Mouse (Mus musculus) thymus, postnatal 10 days (tissue): Measurements from ENCODE around the gene Plxnb2.
A peak's percentile ranks its signal among the peaks of the same experiment; 100 is the strongest.

Experiments used
- DNase-seq, 2 experiments: peaks; one replicate each; pipeline ENCODE4 v3.0.0; 2021; ENCODE audit warnings: low spot score in 2 of 2

Plxnb2 gene

DNA sequence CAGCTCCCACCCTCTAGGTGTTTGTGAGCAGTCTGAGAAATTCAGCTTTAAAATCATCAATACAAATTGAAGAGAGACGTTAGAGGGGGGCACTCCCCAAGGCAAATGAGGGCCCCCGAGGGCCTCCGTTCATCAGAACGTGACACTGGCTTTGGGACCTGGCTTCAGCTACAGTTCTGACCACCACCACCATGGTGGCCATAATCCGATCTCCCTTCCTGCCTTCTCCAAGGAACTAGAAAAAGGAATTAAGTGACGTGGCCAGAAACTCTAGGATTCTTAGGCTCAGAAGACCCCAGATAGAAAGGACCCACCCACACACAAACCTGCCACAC lies 991 bp downstream of the Plxnb2 start:
- no peak for DNase-seq

DNA sequence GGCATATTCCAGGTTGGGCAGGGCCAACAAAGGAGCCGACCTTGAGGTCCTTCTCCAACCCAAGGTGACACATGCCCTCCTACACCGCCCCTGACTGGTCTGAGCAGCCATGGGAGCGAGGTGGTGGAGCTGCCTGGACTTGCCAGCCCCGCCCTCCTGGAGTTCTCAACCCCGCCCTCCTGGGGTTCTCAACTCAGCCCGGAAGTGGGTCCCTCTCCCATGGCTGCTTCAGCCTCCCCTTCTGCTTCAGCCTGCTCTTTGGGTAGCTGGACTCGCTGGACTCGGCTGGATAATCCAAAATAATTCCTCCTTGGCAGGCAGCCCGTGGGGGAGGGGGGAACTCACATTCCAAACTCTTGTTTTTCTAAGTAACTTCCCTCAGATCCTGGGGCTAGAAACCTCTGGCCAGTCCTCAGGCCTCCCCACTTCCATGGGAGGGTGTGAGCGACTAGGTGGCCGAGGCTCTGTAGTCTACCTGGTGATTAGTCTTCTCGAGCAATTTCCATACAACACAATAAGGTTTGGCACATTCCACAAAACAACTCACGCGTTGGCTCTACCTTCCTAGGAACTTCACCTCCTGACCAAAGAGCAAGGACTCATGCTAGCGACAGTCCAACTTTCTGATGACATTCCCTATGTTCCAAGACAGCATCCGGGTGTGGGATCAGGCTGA lies 1.5 kb downstream of the Plxnb2 start:
- DNase-seq = peak in 1 of 2 experiments; percentile 12

DNA sequence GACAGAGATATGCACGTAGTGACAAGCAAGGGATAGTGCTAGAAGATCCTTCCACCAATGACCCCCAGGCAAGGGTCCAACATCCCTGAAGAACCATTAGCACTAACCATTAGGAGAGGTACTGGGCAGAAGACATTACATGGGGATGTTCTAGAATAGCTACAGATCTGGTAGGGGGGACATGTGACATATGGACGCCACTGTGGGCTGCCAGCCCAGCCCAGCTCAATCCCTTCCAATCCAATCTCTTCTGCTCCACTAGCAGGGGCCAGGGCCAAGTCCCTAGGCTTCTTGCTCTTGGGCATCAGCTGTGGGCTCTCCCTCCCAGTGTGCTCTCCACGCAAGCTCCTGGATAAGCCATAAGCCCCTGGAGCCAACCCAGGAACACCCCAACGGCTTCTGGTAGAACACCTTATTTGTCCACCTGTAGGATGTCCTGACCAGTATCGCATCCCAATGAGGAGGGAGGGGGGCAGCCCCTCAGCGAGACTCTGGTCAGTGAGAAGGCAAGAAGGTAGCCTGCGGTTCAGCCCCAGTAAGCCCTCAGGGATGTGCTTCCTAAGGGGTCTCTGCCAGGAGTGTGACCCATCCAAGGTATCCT lies 2.2 kb downstream of the Plxnb2 start:
- no peak for DNase-seq

DNA sequence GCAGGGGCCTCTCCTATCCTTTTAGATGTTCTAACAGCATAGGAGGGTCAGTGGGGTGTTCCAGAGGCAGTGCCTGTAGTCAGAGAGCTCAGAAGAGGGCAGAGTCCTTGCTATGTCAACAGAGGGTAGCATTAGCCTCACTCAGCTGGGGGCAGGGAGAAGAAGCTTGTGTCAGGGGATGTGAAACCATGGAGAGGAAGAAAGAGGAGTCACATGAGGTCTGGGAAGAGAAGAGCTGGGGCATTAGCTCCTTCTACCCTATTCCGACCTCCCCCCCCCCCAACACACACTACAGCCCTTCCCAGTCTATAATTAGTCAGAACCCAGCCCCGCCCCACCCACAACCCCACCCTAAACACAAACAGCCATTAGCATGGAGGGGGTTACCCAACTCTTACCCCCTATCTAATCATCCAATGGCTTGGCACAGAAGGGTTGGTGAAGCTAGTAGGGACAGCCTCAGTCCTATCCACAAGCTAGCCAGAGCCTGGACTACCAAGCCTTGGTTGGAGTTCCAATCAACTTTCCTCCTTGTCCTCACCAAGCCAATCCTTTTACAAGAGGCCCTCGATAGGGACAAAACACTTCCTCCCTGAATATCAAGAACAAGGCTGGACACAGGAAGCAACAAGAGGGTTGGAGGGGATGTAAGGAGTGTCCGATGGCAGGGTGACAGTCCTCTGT lies 2.9 kb downstream of the Plxnb2 start:
- no peak for DNase-seq

DNA sequence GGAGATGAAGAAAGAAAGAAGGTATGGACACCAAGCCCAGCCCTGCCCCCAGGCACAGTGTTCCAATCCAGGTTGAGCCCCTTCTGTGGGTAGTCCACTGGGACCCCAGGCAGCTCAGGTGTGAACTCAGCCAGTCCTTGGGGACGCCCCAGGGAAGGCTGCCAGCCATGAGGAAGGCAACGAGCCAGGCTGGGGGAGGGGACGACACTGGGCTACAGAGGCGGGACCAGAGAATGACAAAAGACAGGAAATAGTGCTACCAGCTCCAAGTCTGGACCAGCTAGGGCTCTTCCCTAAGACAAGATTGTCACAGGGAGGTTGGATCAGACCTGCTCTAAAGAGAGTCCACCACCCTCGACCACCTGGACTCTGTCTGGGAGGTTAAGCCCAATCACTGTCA lies 3.5 kb downstream of the Plxnb2 start:
- DNase-seq = no peak

DNA sequence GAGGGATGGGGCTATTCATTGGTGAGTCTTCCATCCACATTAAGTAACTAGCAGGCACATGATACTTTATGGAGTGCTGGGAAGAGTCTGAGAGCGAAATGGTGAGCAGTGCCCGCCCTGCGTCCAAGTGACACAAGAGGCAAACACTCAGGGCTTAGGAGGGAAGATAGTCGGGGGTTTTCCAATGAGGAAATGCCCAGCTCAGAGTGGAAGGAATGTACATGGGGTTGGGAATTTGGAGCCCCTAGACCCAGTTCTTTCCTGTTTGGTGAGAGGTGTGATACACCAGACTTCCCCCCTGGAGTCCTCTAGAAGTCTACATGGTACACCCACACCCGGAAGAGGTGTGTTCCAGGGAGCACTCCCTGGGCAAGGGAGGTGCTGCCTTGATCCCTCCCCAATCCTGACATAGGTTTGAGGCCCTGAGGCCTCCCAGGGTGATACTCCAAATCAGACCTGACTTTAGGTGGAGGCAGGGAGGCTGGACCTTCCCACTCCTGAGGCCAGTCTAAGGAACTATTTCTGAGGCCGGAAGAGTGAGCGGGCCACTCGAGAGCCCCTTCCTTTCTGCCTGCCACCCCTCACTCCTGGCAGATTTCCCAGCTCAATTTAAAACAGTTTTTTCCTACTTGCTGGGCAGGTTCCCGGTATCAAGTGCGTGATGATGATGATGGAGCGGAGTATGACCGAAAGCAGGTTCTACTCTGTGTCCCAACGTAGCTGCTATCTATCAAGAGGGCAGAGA lies 5.0 kb downstream of the Plxnb2 start:
- no peak for DNase-seq

DNA sequence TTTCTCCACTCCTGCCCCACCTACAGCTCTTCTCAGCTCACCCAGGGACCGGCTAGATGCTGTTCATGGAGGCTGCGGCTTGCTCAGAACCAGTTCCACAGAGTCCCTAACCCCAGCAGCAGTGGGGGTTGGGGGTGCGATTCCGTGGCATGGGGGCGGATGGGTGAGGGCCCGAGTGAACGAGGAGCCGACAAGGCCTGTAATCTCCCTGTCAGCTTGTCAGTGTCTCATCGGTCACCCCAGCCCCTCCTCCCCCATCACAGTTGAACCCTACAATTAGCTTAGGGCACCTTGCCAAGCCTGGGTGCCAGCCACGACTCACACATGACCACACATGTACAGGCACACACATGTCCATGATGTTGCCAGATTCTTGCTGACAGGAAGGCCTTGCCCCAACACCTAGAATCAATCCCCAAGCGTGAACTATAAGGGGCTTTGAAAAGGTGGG lies 5.7 kb downstream of the Plxnb2 start:
- DNase-seq = no peak

DNA sequence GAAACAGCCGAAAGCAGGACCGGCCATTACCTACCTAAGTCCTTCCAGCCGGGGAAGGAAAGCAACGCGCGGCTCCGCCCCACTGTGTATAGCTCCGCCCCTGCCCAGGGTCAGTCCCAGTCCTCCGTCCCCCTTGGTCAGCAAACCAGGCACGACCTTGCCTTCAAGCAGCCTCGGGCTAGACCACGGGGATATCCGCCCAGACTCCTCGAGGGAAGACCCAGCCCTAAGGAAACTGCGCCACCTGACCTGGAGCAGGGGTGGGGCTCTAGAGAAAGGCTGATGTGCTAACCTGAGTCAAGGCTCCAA lies 6.7 kb downstream of the Plxnb2 start:
- DNase-seq = no peak

DNA sequence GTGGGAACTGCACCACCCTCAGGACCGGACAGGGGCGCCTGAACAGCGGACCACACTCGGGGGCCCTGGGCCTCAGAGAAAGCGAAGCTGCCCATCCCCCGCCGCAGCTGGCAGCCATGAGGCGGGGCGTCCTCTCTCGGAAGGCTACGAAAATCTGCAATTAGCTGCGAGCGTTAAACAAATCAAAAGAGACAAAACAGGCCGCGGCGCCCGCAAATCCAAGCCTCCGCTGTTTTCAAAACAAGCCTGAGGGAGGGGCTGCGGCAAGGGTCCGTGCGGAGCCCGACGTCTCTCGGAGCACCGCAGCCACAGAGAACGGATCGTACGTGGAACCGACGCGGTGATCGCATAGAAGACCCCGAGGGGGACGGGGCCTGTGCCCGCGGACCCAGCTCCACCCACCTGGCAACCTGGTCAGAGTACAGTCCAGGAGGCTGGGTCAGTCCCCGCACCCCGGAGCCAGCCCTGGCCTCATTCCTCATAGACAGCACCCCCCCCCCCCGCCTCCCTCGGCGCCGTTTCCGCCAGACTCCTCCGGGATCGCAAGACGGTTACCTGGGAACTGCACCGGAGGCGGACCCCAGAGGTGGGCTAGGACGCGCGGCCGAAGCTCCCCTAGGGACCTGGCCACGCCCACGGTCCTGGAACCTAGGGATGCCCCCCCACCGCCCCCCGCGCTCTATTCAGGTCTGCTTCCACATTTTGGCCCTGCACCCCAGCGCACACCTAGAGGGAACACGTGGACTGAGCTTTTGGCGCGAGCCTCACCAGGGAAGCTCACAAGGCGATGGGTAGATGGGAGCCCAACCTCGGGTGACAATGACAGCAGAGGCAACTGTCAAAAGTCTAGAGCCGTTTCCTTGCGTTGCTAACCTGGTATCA lies 7.3 kb downstream of the Plxnb2 start:
- DNase-seq = no peak

DNA sequence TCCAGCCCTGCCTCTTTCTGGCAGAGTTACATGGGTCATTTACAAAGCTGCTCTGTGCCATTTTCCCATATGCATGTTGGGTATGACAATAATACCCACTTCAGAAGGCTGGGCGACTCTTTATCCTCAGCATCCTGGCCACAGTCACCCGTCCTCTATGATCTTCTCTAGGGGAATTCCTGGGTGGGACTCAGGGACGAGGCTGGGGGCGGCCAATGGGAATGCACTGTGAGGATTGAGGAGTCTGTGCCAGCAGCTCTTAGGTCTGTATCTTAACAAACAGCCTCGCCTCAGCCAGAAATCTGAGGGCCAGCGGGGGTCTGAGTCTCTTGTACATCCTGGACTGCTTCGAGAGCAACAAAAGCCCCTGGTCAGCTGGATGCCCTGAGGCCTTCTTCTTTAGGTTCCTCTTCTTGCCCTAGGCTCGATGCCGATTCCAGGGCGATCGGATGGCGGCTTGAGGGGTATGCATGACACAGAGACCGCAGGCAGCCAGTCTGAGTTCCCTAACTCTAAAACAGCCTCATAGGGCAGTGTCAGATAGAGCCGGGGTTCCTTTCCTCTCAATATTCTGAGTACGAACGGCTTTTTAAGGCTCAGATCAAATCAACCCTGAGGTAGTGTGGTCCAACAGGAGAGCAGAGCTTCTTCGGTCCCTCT lies 8.2 kb downstream of the Plxnb2 start:
- no peak for DNase-seq

DNA sequence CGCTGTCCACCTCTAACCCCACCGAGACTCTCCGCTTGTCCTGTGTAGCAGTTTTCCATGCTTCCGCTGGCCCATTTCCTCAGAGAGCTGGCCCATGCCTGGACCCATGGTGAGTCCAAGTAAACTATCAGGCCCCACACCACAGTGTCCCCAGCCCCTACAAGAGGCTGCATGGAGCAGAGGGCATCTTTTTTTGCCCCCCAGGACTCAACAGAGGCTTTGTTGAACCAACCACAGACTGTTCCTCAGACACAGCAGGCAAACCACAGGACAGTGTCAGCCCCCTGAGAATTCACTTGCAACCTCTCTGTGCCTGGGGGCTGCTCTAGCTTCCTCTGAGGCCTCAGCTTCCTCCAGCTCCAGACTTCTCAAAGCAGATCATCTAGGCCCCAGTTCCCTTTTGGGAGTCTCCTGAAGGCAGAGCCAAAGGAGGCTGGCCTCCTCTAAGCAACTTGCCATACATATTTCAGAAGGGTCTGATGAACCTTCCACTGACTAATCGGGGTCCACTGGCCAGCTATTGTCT lies 9.0 kb downstream of the Plxnb2 start:
- no peak for DNase-seq

DNA sequence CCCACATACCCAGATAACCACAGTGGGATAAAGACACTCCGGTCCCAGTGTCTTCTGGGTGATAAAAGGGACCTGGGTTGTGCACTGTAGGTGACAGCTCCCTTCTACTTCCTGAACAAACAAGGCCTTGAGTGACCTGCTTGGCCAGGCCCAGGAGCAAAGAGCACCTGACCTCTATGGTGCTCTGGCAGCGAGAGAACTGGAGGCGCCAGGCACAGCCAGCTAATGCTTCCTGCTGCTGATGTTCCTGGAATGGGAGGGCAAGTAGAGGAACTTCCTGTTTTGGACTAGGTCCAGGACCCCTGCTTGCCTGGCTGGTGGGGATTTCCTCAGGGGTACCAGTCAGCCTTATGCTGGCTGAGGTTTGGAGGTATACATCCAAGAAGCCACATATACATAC lies 10.5 kb downstream of the Plxnb2 start:
- no peak for DNase-seq

DNA sequence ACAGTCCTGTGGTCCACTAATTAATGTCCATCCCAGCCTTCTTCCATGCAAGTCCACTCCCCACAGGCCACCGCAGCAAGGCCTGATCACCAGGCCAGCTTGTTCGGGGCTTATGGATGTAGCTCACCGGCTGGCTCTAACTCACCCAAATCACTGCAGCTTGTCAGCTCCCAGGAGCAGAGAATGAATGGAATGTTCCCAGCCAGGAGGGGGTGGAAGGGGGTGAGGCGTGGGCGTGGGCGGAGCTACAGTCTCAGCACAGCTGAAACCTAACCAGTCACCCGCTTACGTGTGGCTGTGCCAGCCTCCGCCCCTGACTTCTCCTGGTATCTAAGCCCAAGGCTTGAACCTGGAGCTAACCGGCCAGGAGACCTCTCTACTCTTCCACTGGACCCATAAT lies 11.2 kb downstream of the Plxnb2 start:
- DNase-seq = no peak

DNA sequence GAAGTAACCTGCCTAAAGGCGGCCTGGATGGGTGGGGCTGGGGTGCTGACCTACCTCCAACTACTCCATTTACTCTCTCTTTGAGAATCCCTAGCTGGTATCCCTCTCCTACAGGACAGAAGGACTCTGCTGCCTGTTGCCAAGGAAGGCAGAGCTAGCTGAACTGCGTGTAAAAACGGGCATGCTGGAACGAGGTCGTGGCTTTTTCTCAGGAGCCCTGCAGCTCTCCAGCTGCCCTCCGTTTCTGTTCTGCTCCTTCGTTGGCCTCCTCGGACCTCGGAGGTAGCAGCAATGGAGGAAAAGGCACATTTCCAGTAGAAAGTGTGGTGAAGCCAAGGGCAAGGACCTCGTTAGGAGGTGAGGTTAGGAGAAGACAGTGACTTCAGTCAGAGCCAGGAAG lies 11.7 kb downstream of the Plxnb2 start:
- no peak for DNase-seq

DNA sequence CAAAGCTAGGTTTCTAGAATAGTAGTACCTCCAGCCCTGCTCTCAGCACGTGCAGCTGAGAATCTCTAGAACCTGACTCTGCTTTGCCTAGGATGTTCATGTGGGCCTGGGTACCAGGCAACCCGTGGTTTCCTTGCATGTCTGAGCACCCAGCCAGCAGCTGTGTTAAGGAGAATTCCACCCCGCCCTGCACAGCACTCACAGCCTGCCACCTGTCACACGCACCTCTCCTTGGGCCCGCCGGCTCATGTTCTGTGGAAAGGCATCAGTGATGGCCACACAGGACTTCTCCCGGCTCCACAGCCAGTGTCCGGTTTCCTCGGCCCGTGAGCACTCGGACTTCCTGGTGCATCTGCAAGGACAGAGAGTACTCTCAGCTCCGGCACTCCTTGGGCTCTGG lies 15.1 kb downstream of the Plxnb2 start:
- no peak for DNase-seq

DNA sequence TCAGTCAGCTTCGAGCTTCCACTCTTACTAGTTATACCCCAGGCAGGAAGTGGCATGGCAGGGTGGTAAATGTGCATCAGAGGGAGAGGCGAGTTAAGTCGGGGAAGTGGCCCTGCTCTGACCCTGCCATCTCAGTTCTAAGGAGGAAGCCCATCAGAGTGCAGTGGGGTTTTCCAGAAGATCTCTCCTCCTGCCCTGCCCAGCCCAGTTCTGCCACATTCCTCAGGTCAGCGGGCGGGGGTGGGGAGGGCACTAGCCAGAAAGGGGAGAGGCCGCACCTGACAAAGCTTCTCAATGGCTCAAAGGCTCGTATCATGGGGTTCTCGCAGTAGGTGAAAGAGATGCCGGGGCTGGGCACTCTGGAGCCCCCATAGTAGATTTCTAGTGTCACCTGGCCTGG lies 19.2 kb downstream of the Plxnb2 start:
- DNase-seq = no peak

DNA sequence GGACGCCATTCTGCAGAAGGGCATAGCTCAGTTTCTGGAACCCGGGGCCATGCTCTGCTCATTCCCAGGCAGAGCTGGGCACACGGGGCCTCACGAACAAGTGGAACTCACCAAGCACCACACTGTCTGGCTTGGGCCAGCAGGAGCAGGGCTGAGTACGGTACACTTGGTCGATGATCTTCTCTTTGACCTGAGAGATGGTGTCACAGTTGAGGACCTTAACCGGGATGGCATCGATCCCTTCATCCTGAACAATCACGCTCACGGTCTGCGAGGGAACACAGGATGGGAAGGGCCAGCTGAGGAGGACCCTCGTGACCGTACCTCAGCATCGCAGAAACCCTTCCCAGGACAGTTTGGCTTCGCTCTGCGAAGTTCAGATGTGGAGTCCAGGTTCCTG lies 22.1 kb downstream of the Plxnb2 start:
- no peak for DNase-seq

DNA sequence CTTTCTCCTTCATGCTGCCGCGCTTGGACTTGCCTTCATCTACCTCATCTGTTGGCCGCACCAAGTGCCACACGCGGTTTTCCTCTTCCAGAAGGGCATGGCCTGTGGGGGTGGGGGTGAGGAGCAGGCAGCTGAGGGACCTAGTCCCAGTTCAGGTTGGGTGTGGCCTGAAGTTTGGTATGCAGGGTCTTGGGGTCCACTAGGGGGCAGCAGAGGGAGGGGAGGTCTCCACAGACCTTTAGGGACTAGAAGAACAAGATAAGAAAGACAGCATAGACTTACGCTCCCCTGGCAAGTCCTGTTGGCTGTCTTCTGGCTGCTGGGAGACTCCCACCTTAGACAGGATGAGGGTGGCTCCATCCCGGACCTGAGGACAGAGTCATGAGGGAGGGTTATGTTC lies 22.6 kb downstream of the Plxnb2 start:
- DNase-seq = peak; percentile 52 to 80

DNA sequence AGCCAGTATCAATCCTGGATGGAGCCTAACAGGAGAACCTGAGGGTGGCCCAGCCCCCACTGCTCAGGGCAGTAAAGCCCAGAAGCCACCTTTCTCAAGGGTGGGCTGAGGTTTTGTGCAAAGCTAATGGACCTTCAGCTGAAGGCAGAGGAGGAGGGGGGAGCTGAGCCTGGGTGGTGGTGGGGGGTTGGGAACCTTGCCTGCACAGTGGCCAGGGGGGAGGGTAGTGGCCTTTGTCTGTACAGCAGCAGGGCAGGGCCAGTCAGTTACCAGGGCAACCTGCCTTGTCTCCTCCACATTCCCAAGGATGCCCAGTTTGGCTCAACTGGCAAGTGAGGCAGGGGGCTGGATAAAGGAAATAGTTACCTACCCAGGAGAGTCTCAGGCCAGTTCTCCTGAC lies 28.3 kb downstream of the Plxnb2 start:
- no peak for DNase-seq

DNA sequence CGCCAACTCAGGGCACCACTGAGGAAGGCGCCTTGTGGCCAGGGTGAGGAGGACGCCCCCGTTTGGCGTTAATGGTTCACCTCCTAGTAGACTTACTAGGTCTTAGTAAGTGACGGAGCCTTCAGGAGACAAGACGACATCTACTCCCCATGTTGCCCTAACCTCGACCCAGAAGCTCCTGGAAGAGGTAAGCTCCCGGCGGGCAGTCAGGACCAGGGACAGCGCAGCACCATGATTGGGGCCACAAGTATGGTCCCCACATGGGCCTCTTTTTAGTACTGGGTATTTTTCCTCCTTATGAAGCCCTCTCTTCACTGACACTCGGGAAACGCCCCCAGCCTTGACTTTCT lies 30.6 kb downstream of the Plxnb2 start:
- peak; percentile 29 to 40 for DNase-seq
